Mouse (Mus musculus) brain, embryonic 14.5 days (tissue): ENCODE results near the gene Zfp358.

Experiments
- CTCF ChIP-seq: fragments of 200-500 bp; IDR thresholded peaks from 2 replicates; pipeline ENCODE4 v1.5.1; 2012; ENCODE audit warnings: inconsistent platforms, mild to moderate bottlenecking, moderate library complexity, borderline replicate concordance; ENCODE audit not compliant: insufficient read depth, insufficient read length; ENCODE audit errors: extremely low read depth
- POLR2A ChIP-seq: fragments of 200-500 bp; IDR thresholded peaks from 2 replicates; pipeline ENCODE4 v1.6.1; 2012; ENCODE audit warnings: mild to moderate bottlenecking, inconsistent platforms, borderline replicate concordance; ENCODE audit not compliant: poor library complexity, insufficient read depth, insufficient read length, severe bottlenecking; ENCODE audit errors: extremely low read depth

DNA sequence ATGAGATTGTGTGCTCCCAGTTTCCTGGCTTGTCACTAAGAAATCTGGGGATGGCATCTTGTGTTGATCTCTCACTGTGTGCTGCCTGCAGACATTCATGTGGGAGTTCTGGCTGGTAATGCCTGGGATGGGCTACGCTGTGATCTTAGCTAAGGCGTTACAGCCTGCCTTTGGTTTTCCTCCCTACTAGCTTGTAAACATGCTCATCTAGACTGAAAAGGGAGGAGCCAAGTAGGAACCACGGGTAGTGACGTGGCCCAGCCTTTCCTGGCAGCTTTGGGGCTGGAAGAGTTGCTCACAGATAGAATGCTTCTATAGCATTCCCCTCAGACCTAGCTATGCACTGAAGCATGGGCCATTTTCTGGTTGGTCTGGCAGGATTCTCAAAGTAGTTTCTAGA is 9.3 kb downstream of the Zfp358 start:
- TF ChIP-seq POLR2A = no peak
- TF ChIP-seq CTCF = no peak
